Mouse (Mus musculus): ENCODE data around the gene Olfr875. TPM values are rescaled to one million over a fixed set of nuclear protein-coding genes. Genes with fewer than 3 reads are reported as not detected.
"Not testable (repeated sequence)": the region's sequence is repeated elsewhere in the genome, so short reads cannot be mapped to it uniquely, and the experiment has no call there.

Olfr875 gene
- not detected in 2 replicates for polyA plus RNA-seq (2012; rRNA removed)

GRCm38 (mm10) chr9:37771759-37772158 lies at the start of gene Olfr875:
Gene Olfr875 (plus strand): TSS chr9:37771857.
- DNase-seq (ENCODE audit: low spot score), result no peak

DNA sequence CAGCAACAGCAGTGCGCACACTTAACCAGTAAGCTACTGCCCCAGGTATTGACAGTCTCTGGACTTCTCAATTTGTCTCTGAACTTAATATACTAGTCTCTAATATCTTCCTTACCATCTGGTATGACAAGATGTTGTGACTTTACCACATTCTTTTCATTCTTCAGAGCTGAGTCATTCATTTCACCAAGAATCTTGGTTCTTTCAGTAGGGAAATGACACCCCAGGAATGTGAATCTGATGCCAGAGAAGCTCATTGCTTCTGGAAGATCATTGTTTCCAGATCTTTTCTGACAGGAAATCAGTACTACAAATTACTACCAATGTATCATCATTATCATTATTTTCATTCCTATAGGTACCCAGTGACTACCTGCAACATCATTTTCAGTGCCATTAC lies 37.3 kb upstream of the Olfr875 start:
- DNase-seq (ENCODE audit: low spot score), result no peak

DNA sequence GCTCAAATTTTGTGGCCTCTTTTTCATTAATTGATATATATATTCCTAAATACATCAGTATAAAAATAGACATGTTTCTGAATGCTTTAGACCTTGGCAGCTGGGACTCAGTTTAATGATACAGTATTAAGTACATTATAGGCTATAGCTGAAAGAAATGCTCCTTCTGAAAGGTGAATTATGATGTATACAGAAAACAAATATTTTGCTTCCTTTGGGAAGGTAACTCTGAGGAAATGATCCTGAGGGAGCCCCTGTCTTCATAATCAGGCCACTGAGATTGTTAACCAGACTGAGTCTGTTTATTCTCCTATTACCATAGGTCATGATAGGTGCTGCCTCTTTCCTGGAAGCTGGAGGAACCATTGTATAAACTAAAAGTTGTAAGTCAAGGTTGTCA lies 26.9 kb upstream of the Olfr875 start, which contains the start of gene Olfr874:
Gene Olfr874 (plus strand): TSS at position 301 of the 400 bp plus-strand sequence.
- no peak for DNase-seq (ENCODE audit: low spot score)

DNA sequence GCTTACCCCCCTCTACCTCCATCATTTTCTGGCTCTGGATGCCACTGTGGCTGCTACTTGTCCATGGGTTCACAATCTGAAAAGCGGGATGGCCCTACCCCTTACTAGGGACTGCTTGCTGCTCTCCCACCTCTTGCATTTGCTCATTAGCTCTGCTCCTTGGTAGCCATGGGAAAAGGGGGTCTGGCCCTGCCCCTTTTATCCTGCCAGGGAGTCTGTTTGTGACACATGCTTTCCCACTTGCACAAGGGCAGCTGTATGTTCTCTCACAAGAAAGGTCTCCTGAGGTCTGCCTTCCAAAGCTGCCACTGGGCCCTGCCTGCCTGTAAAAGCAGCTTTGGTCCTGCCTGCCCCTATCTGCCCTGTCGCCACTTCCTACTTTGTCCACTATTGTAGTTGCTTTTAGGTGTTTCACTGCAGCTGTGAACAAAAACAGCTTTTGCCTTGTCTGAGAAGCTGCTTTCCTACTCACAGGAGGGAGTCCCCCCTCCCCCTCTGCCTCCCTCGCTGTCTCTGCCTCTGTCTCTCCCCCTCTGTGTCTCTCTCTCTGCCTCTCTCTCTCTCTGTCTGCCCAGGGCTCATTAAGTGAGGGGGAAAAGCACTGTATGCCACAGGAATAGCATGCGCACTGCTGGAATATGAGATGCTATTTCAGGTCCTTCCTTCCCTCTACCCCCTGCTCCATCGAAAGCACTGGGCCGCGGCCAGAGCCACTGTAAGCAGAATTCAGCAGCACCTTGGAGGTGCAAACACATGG lies 21.2 kb upstream of the Olfr875 start:
- no peak for DNase-seq (ENCODE audit: low spot score)

DNA sequence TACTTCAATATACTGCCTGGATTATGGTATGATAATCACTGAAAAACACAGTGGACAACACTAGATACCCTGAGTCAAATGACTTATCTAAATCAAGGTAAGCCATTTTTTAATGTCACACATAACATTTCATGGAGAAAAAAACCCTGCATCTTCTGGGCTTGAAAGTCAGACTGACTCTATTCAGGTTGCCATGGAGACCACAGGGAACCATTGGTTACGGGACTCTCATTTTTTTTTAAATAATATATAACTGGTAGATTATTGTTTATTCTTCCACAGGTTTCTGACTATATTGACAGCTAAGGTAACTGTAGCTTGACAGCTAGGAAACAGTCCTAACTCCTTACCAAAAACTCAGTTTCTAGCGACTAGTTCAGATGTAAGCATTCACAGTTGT lies 20.2 kb upstream of the Olfr875 start:
- no peak for DNase-seq (ENCODE audit: low spot score)

GRCm38 (mm10) chr9:37752006-37752405 lies 19.7 kb upstream of the Olfr875 start:
- no peak for DNase-seq (ENCODE audit: low spot score)

- DNase-seq (ENCODE audit: low spot score), result no peak
Observed at GRCm38 (mm10) chr9:37761728-37762127, 9.9 kb upstream of the Olfr875 start.

- DNase-seq (ENCODE audit: low spot score), result no peak
Observed at GRCm38 (mm10) chr9:37762541-37762940, 9.1 kb upstream of the Olfr875 start.

DNA sequence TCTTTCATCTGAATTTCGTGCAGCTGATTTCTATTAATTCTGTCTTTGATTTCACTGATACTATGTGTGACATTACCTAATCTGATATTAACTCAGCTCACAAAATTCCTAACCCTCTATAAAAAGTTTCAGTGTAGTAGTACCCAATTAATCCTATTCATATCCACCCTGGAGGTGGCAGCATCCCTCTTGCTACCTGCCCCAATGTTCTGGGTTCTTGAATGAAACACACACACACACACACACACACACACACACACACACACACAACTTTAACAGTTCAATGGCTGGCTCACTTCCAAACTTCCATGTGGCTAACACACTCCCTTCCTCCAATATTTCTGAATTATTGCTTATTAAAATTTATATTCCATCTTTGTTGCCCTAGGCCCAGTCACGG lies 996 bp upstream of the Olfr875 start:
- DNase-seq (ENCODE audit: low spot score), result no peak

GRCm38 (mm10) chr9:37782766-37783260 lies 11.2 kb downstream of the Olfr875 start:
- no peak for DNase-seq (ENCODE audit: low spot score)

GRCm38 (mm10) chr9:37783394-37784387 lies 12.0 kb downstream of the Olfr875 start:
- DNase-seq (ENCODE audit: low spot score), result not testable (repeated sequence)

DNA sequence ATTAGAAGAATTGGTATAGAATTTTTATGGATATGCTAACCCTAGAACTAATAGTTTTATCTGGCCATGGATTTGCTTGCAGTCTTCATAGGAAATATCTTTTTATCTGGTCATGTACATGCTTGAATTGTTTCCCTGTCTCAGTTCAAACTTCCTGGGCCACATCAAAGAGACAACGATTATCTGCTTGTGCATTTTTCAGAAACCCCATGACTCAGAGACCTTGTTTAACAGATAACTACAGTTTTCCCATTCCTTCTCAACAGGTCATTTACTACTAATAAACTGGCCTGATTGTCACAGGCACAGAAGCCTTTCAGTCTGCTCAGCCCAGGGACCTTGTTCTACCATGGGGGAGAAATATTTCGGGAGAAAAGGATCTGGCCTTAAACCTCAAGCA lies 14.8 kb downstream of the Olfr875 start:
- no peak for DNase-seq (ENCODE audit: low spot score)

GRCm38 (mm10) chr9:37802055-37802454 lies 30.4 kb downstream of the Olfr875 start:
- no peak for DNase-seq (ENCODE audit: low spot score)

GRCm38 (mm10) chr9:37802731-37803130 lies 31.1 kb downstream of the Olfr875 start, which contains the start of gene Olfr876:
Gene Olfr876 (plus strand): TSS chr9:37803031.
- no peak for DNase-seq (ENCODE audit: low spot score)

GRCm38 (mm10) chr9:37807235-37807634 lies 35.6 kb downstream of the Olfr875 start:
- no peak for DNase-seq (ENCODE audit: low spot score)

DNA sequence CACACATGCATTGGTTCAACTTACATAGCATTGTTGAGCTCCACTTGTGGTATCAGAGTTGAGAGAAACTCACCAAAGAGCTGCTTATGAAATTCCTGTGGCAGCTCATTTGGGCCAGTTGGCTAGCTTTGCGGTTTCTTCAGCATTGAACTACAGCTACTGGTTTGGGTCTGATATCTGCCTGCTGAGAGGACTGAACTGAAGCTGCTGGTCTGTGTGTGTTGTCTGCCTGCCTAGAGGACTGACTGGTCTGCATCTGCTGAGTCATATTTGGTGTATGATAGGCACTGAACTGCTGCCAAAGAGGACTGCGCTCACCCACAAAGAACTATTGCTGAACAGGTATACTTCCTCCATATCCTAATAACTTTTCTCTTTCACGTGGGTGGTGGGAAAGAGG lies 36.8 kb downstream of the Olfr875 start:
- no peak for DNase-seq (ENCODE audit: low spot score)

DNA sequence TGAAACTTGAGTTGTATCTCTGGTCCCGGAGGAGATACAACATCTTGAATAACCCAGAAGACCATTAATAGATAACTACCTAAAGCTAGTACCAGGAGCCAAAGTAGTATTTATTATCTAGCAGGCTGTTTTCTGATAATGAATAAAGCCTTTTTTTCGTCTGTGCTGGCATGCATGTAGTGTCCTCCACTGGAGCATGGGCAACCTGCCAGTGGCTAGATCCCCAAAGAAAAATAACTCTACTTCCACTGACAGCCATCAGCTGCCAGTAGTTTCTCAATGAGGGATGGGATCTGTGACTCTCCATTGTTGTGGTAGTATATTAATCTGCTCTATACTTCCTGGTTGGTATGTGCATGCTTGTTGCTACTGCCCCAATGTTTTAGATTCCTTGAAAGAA lies 37.3 kb downstream of the Olfr875 start:
- DNase-seq (ENCODE audit: low spot score), result no peak

GRCm38 (mm10) chr9:37814696-37815095 lies 43.0 kb downstream of the Olfr875 start:
- no peak for DNase-seq (ENCODE audit: low spot score)
